Mouse (Mus musculus): ENCODE data around the gene Dab2.

Dab2 gene

DNA sequence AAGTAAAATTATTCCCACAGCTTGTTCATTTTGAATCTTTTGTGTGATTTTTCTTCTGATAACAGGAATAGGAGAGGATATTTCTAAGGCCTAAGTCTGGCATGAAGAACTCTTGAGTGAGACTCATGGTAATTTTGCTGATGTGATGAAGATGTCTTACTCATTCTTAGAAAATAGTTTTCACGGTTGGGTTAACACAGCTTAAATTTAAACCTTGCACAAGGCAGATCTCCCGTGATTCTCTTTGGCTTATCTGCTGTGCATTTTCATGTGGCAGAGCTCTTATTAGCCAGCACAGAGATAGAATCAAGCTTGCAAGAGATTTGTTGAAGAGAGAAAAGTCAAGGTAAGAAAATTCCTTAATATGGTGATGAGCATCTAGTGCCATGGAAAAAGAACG, at the start of gene Dab2:
TSS of gene Dab2 (plus strand) at position 235 of the 400 bp plus-strand sequence.
- DNase-seq (ENCODE audit: low read depth, low spot score) = no peak

GRCm38 (mm10) chr15:6253471-6253870, 46.1 kb upstream of the Dab2 start:
- DNase-seq (ENCODE audit: low read depth, low spot score) = no peak

- no peak for DNase-seq (ENCODE audit: low read depth, low spot score)
Observed at GRCm38 (mm10) chr15:6254383-6254782, 45.2 kb upstream of the Dab2 start.

DNA sequence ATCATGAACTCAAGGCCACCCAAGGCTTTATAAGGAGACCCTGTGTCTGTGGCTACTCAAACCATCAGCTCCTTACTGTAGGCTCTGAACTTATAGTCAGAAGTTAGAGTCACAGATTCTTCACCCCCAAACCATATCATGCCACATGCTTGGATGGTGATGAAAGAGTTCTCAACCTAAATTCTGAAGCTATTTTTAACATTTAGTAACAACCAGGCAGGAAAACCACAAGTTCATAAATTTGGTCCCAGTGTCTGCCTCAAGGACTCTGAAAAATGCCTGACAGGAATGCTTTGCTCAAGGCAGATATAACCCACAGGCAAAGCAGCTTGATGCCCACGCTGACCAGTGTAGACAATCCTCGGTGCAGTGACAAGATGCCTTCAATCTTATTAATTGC, 42.5 kb upstream of the Dab2 start:
- no peak for DNase-seq (ENCODE audit: low read depth, low spot score)

DNA sequence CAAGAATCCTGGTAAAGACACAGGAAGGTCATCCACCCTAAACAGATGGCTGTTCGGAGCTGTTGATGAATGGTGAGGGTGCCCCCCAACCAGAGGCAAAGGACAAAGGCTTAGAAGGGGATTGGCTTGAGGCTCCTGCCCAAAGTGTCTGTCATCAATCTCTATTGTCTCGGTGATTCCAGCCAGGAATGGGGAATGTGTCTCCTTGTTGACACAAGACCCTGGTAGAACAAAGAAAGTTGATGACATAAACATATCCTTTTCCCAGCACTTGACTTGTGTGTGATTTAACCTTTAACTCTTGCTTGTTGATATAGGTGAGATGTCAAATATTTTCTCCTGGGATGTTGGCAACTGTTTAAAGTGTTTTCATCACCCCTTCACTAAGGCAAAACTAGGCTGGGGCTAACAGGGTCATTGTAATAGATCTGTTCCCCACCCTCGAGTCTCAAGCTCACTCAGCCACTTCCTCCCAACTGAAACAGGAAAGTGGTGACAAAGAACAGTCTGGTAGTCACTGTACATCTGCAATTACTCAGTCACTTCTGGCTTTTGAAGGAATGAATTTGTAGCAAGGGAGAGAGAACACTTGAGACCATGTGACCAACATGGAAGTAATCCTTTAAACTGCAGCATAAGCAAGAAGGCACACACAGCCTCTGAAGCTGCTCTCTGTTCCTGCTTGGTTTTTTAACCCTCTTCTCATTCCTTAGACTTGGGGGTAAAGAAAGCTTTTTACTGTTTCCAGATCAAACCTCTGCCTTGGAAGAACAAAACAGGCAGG, 39.4 kb upstream of the Dab2 start:
- DNase-seq (ENCODE audit: low read depth, low spot score) = peak; percentile 24

- DNase-seq (ENCODE audit: low read depth, low spot score) = no peak
Observed at GRCm38 (mm10) chr15:6260741-6261430, 38.7 kb upstream of the Dab2 start.

GRCm38 (mm10) chr15:6267147-6267758, 32.3 kb upstream of the Dab2 start:
- no peak for DNase-seq (ENCODE audit: low read depth, low spot score)

- DNase-seq (ENCODE audit: low read depth, low spot score) = peak; percentile 70
Observed at GRCm38 (mm10) chr15:6278606-6279468, 20.8 kb upstream of the Dab2 start.

GRCm38 (mm10) chr15:6280021-6280451, 19.6 kb upstream of the Dab2 start:
- DNase-seq (ENCODE audit: low read depth, low spot score) = no peak

- DNase-seq (ENCODE audit: low read depth, low spot score) = no peak
Observed at GRCm38 (mm10) chr15:6283249-6283648, 16.3 kb upstream of the Dab2 start.

- no peak for DNase-seq (ENCODE audit: low read depth, low spot score)
Observed at GRCm38 (mm10) chr15:6296071-6296470, 3.5 kb upstream of the Dab2 start.

GRCm38 (mm10) chr15:6298726-6299125, 862 bp upstream of the Dab2 start:
- DNase-seq (ENCODE audit: low read depth, low spot score) = peak; percentile 54

DNA sequence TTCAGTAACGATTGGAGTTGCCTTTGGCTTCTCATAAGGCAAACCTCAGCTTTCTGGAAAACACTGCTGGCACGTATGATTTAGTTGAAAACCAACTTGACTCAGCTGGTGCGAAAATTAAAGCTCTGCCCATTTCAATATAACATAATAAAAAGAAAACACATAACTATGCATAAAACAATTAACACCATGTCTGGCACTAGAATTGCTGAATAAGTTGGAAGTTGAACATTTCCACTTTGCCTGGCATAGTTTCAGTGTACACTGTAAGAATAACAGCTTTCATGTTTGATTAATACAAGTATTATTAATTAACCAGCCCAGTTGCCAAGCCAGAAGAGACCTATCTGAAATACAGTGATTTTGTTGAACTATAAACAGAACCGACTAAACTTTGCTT, 2.6 kb downstream of the Dab2 start:
- no peak for DNase-seq (ENCODE audit: low read depth, low spot score)

- DNase-seq (ENCODE audit: low read depth, low spot score) = no peak
Observed at GRCm38 (mm10) chr15:6303822-6304221, 4.2 kb downstream of the Dab2 start.

DNA sequence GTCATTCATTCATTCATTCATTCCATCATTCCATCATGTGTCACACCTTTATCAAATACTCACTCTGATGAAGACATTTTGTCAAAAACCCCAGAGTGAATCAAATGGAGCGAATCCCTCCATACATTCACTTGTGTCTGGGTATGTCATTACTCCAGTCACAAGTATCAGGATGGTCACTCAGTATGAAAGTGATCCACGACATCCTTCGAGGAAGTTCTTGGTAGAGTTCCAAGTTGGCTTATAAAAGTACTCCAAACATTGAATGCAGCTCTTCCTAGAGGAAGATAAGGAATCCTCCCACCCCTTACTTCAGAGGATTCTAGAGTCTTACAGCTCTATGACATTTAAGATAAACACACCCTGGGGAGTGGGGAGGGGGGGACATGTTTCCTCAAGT, 10.0 kb downstream of the Dab2 start:
- no peak for DNase-seq (ENCODE audit: low read depth, low spot score)

GRCm38 (mm10) chr15:6310417-6310816, 10.8 kb downstream of the Dab2 start:
- DNase-seq (ENCODE audit: low read depth, low spot score) = no peak

- DNase-seq (ENCODE audit: low read depth, low spot score) = no peak
Observed at GRCm38 (mm10) chr15:6312396-6312795, 12.8 kb downstream of the Dab2 start.

DNA sequence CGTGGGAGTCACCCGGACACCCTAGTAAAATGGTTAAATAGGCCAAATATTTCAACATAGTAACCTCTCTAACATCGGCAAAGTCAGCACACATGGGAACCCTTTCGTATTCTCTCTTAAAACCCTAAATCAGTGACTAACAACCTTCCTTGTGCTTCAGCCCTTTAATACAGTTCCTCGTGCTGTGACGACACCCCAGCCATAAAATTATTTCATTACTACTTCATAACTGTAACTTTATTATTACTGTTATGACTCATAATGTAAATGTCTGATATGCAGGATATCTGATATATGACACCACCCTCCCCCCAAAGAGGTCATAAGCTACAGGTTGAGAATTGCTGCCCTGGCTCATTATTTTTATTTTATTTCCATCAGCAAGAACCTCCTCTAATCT, 19.8 kb downstream of the Dab2 start:
- DNase-seq (ENCODE audit: low read depth, low spot score) = no peak

- DNase-seq (ENCODE audit: low read depth, low spot score) = no peak
Observed at GRCm38 (mm10) chr15:6320501-6320900, 20.9 kb downstream of the Dab2 start.

- no peak for DNase-seq (ENCODE audit: low read depth, low spot score)
Observed at GRCm38 (mm10) chr15:6321263-6321662, 21.7 kb downstream of the Dab2 start.

- no peak for DNase-seq (ENCODE audit: low read depth, low spot score)
Observed at GRCm38 (mm10) chr15:6322311-6322710, 22.7 kb downstream of the Dab2 start.

DNA sequence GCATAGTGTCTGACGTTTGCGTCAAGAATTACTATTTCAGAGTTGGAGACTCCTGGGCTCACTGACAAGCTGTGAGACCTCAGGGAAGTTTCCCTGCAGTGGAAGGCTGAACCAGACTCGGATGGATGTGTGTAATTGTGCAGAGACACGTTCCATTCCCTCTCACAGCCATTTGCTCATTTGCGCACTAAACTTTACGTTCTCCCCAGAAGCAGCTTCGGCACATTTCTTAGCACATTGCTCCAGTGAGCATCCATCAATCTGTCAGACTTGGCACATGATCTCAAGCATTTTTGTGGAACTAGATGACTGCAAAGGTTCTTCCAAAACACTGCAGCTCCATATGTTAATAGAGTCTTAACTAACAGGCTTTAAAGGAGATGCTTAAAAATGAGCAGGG, 24.0 kb downstream of the Dab2 start:
- DNase-seq (ENCODE audit: low read depth, low spot score) = no peak

Measured in skeletal muscle tissue, adult 2 months (tissue).